Mouse (Mus musculus) C2C12 (cell line): ENCODE data around the gene Msantd2.

Source experiments
- CEBPB ChIP-seq: IDR thresholded peaks from one replicate; pipeline ENCODE4 v1.6.1; 2011; ENCODE audit warnings: low read depth, mild to moderate bottlenecking, control low read depth, moderate library complexity
- CTCF ChIP-seq: IDR thresholded peaks from one replicate; pipeline ENCODE4 v1.5.1; 2011; ENCODE audit not compliant: control insufficient read depth, insufficient read depth, insufficient read length
- MAX ChIP-seq: IDR thresholded peaks from one replicate; pipeline ENCODE4 v1.6.1; 2011; ENCODE audit warnings: mild to moderate bottlenecking, control low read depth
- MYOD1 ChIP-seq: IDR thresholded peaks from one replicate; pipeline ENCODE4 v1.6.1; 2011; ENCODE audit warnings: low read depth; ENCODE audit not compliant: control insufficient read depth, insufficient read length
- MYOG ChIP-seq: IDR thresholded peaks from one replicate; pipeline ENCODE4 v1.6.1; 2011; ENCODE audit not compliant: control insufficient read depth, insufficient read length; ENCODE audit errors: extremely low read depth
- USF1 ChIP-seq: IDR thresholded peaks from one replicate; pipeline ENCODE4 v1.6.1; 2011; ENCODE audit warnings: low read depth, mild to moderate bottlenecking, control low read depth, moderate library complexity

DNA sequence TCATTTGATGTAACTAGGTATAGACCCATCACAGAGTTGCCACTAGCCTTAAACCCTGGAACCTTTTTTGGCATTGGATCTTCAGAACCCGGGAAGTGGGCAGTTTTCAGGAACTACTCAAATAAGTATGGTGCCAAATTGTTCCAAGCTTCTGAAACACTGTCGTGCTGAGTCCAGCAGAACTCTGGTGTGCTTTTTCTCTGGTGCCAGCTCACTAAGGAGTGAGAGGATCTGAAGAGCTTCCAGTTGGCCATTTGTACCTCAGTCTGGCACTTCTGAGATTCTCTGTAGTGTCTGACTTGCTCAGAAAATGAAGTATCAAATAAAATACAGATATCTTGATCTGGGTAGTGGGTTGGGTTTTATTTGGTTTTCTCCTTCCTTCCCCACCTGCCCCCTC, 30.9 kb downstream of the Msantd2 start:
- TF ChIP-seq CTCF (no peak), CEBPB (no peak), MYOG (no peak), MAX (no peak), USF1 (no peak), MYOD1 (no peak)
